Mouse (Mus musculus) myocyte (in vitro differentiated cells): ENCODE results near the gene Prr27. TPM values are rescaled to one million over a fixed set of nuclear protein-coding genes. Genes with fewer than 3 reads are reported as not detected.

ENCODE experiments used
- H3K27me3 ChIP-seq: one replicate; pipeline ENCODE4 v1.6.1; 2011; ENCODE audit not compliant: control insufficient read depth, insufficient read depth, insufficient read length
- H3K36me3 ChIP-seq: one replicate; pipeline ENCODE4 v1.6.1; 2011; ENCODE audit not compliant: control insufficient read depth, insufficient read depth
- H3K4me2 ChIP-seq: one replicate; pipeline ENCODE4 v1.6.1; 2011; ENCODE audit warnings: low read depth, control low read depth
- H3K4me3 ChIP-seq: one replicate; pipeline ENCODE4 v1.5.1; 2011; ENCODE audit warnings: mild to moderate bottlenecking, control low read depth, moderate library complexity
- H3K79me2 ChIP-seq: one replicate; pipeline ENCODE4 v1.6.1; 2011; ENCODE audit not compliant: control insufficient read depth, insufficient read depth
- H3ac ChIP-seq: one replicate; pipeline ENCODE4 v1.6.1; 2011; ENCODE audit not compliant: control insufficient read depth, insufficient read length
- CEBPB ChIP-seq: IDR thresholded peaks from 2 replicates; pipeline ENCODE4 v1.6.1; 2011; ENCODE audit warnings: mild to moderate bottlenecking, moderate library complexity; ENCODE audit not compliant: poor library complexity, insufficient read depth, severe bottlenecking
- E2F4 ChIP-seq: IDR thresholded peaks from one replicate; pipeline ENCODE4 v1.6.1; 2011; ENCODE audit warnings: mild to moderate bottlenecking, control low read depth, moderate library complexity; ENCODE audit not compliant: insufficient read depth
- MAX ChIP-seq: IDR thresholded peaks from one replicate; pipeline ENCODE4 v1.6.1; 2011; ENCODE audit warnings: low read depth, mild to moderate bottlenecking, control low read depth
- MYOD1 ChIP-seq, 3 experiments: IDR thresholded peaks; one replicate each; pipeline ENCODE4 v1.6.1; 2011; ENCODE audit warnings: control low read depth in 2 of 3, low read depth in 2 of 3, mild to moderate bottlenecking in 2 of 3, moderate library complexity in 1 of 3; ENCODE audit not compliant: insufficient read length in 2 of 3, control insufficient read depth in 1 of 3
- MYOG ChIP-seq, 3 experiments: IDR thresholded peaks; one replicate each; pipeline ENCODE4 v1.6.1; 2011; ENCODE audit warnings: control low read depth in 2 of 3, low read depth in 2 of 3, mild to moderate bottlenecking in 2 of 3; ENCODE audit not compliant: insufficient read length in 2 of 3, control insufficient read depth in 1 of 3, insufficient read depth in 1 of 3
- POLR2A ChIP-seq: IDR thresholded peaks from one replicate; pipeline ENCODE4 v1.6.1; 2011; ENCODE audit warnings: low read depth, mild to moderate bottlenecking, control low read depth, moderate library complexity; ENCODE audit not compliant: insufficient read length
- POLR2AphosphoS2 ChIP-seq: IDR thresholded peaks from one replicate; pipeline ENCODE4 v1.6.1; 2011; ENCODE audit warnings: low read depth, control low read depth; ENCODE audit not compliant: insufficient read length
- REST ChIP-seq: IDR thresholded peaks from one replicate; pipeline ENCODE4 v1.6.1; 2011; ENCODE audit warnings: mild to moderate bottlenecking, control low read depth, moderate library complexity; ENCODE audit not compliant: insufficient read depth, insufficient read length
- SRF ChIP-seq: IDR thresholded peaks from one replicate; pipeline ENCODE4 v1.6.1; 2011; ENCODE audit warnings: low read depth; ENCODE audit not compliant: control insufficient read depth, insufficient read length
- TCF12 ChIP-seq: IDR thresholded peaks from one replicate; pipeline ENCODE4 v1.6.1; 2011; ENCODE audit warnings: mild to moderate bottlenecking, control low read depth; ENCODE audit not compliant: poor library complexity, insufficient read depth, severe bottlenecking
- TCF3 ChIP-seq: IDR thresholded peaks from one replicate; pipeline ENCODE4 v1.6.1; 2011; ENCODE audit warnings: low read depth, control low read depth; ENCODE audit not compliant: insufficient read length
- USF1 ChIP-seq: IDR thresholded peaks from one replicate; pipeline ENCODE4 v1.6.1; 2011; ENCODE audit warnings: low read depth, mild to moderate bottlenecking, control low read depth, moderate library complexity
- polyA plus RNA-seq: library from polyadenylated mRNA; unstranded; fragments of >200 nt; fragmentation: generic; extraction: Trizol; gene quantifications from one replicate; pipeline ENCODE4 v1.2.1, GENCODE M21; 2012; ENCODE audit warnings: missing spikeins

The Prr27 gene
- polyA plus RNA-seq = not detected

GRCm38 (mm10) chr5:87825386-87825785 lies at the start of gene Prr27:
Gene Prr27 (plus strand): TSS chr5:87825686.
- H3K79me2 ChIP-seq = no peaks in the 10 kb centered on the region
- no peaks in the 10 kb centered on the region for H3K36me3 ChIP-seq
- no peak within 1 kb of the TSS for H3K4me3 ChIP-seq
- no peak within 1 kb of the TSS for H3ac ChIP-seq
- H3K27me3 ChIP-seq = no peaks in the 10 kb centered on the region
- H3K4me2 ChIP-seq = no peak within 1 kb of the TSS
- TF ChIP-seq MAX (no peak), TCF3 (no peak), E2F4 (no peak), MYOG (IDR thresholded peaks at IDR 0.05; ENCODE audit: control insufficient read depth in 1 of 3, insufficient read depth in 1 of 3, insufficient read length in 2 of 3, low read depth in 2 of 3) (no peak), POLR2A (no peak), TCF12 (no peak), CEBPB (no peak), USF1 (no peak), SRF (no peak), REST (no peak), MYOD1 (IDR thresholded peaks at IDR 0.05; ENCODE audit: control insufficient read depth in 1 of 3, insufficient read length in 2 of 3, low read depth in 2 of 3) (no peak), POLR2AphosphoS2 (no peak)

- no peak overlapping the region for H3ac ChIP-seq
- H3K4me3 ChIP-seq = no peak overlapping the region
- H3K36me3 ChIP-seq = no peaks in the 10 kb centered on the region
- H3K79me2 ChIP-seq = no peaks in the 10 kb centered on the region
- TF ChIP-seq POLR2A (no peak), TCF12 (no peak), MAX (no peak), USF1 (no peak), SRF (no peak), E2F4 (no peak), CEBPB (no peak), POLR2AphosphoS2 (no peak), TCF3 (no peak), MYOD1 (IDR thresholded peaks at IDR 0.05; ENCODE audit: control insufficient read depth in 1 of 3, insufficient read length in 2 of 3, low read depth in 2 of 3) (no peak), MYOG (IDR thresholded peaks at IDR 0.05; ENCODE audit: control insufficient read depth in 1 of 3, insufficient read depth in 1 of 3, insufficient read length in 2 of 3, low read depth in 2 of 3) (no peak), REST (no peak)
- no peak overlapping the region for H3K4me2 ChIP-seq
- no peaks in the 10 kb centered on the region for H3K27me3 ChIP-seq
Measured at GRCm38 (mm10) chr5:87782731-87783130, 42.8 kb upstream of the Prr27 start.

GRCm38 (mm10) chr5:87807782-87808181 lies 17.7 kb upstream of the Prr27 start, which contains the start of gene Csn1s2b:
Gene Csn1s2b (plus strand): TSS chr5:87808082.
- Histone ChIP-seq H3K4me2 (no peak within 1 kb of the TSS), H3K27me3 (no peaks in the 10 kb centered on the region), H3K4me3 (no peak within 1 kb of the TSS), H3K79me2 (no peaks in the 10 kb centered on the region), H3ac (no peak within 1 kb of the TSS), H3K36me3 (no peaks in the 10 kb centered on the region)
- TF ChIP-seq TCF3 (no peak), POLR2A (no peak), CEBPB (no peak), SRF (no peak), TCF12 (no peak), REST (no peak), USF1 (no peak), POLR2AphosphoS2 (no peak), MYOD1 (IDR thresholded peaks at IDR 0.05; ENCODE audit: control insufficient read depth in 1 of 3, insufficient read length in 2 of 3, low read depth in 2 of 3) (no peak), E2F4 (no peak), MAX (no peak), MYOG (IDR thresholded peaks at IDR 0.05; ENCODE audit: control insufficient read depth in 1 of 3, insufficient read depth in 1 of 3, insufficient read length in 2 of 3, low read depth in 2 of 3) (no peak)

GRCm38 (mm10) chr5:87809253-87809652 lies 16.2 kb upstream of the Prr27 start:
- TF ChIP-seq POLR2AphosphoS2 (no peak), MYOD1 (IDR thresholded peaks at IDR 0.05; ENCODE audit: control insufficient read depth in 1 of 3, insufficient read length in 2 of 3, low read depth in 2 of 3) (no peak), SRF (no peak), CEBPB (no peak), MYOG (IDR thresholded peaks at IDR 0.05; ENCODE audit: control insufficient read depth in 1 of 3, insufficient read depth in 1 of 3, insufficient read length in 2 of 3, low read depth in 2 of 3) (no peak), POLR2A (no peak), TCF12 (no peak), TCF3 (no peak), E2F4 (no peak), MAX (no peak), USF1 (no peak), REST (no peak)
- H3K4me2 ChIP-seq = no peak overlapping the region
- no peaks in the 10 kb centered on the region for H3K79me2 ChIP-seq
- no peak overlapping the region for H3K4me3 ChIP-seq
- no peak overlapping the region for H3ac ChIP-seq
- no peaks in the 10 kb centered on the region for H3K36me3 ChIP-seq
- no peaks in the 10 kb centered on the region for H3K27me3 ChIP-seq
